Mouse (Mus musculus) heart, adult 2 months (tissue): Measurements from ENCODE around the gene Ubqln1.

ENCODE experiments used
- CTCF ChIP-seq: fragments of 200-600 bp; IDR thresholded peaks from 2 replicates; pipeline ENCODE4 v1.8.1; 2022; ENCODE audit warnings: antibody characterized with exemption, mild to moderate bottlenecking, moderate library complexity
- POLR2A ChIP-seq: fragments of 200-500 bp; IDR thresholded peaks from 2 replicates; pipeline ENCODE4 v1.6.1; 2011; ENCODE audit warnings: mild to moderate bottlenecking, low read depth, low read length, control low read depth; ENCODE audit not compliant: insufficient read depth

DNA sequence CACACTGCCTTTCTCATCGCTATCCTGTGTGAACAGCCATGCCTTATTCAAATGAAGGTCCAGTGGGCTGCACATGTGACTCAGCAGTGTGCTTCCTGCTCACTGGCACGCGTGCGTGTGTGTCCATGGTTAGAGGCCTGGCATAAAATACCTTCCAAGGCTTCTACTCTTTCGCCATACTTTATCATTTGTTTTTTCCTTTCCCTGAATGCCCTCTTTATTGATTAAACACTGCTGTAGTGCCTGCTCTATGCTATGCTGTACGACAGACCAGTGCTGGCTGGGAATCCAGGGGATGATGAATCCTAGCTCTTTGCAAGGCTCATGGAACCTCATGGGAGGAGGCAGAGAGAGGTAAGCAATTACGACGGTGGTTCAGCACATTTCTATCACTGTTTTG lies 16.6 kb upstream of the Ubqln1 start:
- TF ChIP-seq CTCF (no peak), POLR2A (no peak)
